Mouse (Mus musculus) thymus, postnatal 4 days (tissue): ENCODE measurements at regions not wholly inside any gene's neighbourhood (a gene's known extent, or its start where the extent isn't known, plus 50 kb on each side); places are given as distances from the start of the nearest gene placed in this dataset.
"Not testable (repeated sequence)": the region's sequence is repeated elsewhere in the genome, so short reads cannot be mapped to it uniquely, and the experiment has no call there.

Experiments used
- DNase-seq: peaks from one replicate; pipeline ENCODE4 v3.0.0; 2021

DNA sequence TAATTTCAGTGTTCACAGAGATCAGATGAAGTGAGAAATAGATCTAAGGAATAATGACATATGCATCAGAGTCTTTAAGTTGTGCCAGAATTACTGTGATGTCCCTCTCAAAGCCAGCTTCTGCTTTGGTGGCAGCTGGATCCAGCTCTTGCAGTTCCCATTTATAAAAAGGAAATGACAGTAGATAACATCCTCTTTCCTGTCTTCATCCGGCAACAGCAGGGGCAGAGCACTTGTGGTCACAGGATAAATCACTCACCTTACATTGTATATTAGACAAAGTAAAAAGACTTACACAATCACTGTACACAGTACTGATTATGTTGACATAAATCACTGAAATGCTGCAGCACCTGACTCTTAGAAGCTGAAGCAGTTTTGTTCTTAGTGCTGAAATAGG lies 1214.2 kb downstream of the Adam6a start:
- DNase-seq = not testable (repeated sequence)

DNA sequence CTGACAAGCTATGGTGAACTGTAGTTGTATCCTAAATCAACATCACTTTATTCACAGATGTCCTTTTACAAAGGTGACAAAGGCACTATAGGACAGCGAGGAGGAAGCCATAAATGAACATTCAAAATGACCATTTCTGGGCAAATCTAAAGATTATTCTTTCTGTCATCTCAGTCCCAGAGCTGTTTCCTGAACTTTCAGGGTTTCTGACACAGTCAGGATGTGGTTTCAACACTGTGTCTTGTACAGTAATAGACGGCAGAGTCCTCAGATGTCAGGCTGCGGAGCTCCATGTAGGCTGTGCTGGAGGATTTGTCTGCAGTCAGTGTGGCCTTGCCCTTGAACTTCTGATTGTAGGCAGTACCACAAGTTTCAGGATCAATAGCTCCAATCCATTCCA lies 1220.5 kb downstream of the Adam6a start:
- DNase-seq = not testable (repeated sequence)

DNA sequence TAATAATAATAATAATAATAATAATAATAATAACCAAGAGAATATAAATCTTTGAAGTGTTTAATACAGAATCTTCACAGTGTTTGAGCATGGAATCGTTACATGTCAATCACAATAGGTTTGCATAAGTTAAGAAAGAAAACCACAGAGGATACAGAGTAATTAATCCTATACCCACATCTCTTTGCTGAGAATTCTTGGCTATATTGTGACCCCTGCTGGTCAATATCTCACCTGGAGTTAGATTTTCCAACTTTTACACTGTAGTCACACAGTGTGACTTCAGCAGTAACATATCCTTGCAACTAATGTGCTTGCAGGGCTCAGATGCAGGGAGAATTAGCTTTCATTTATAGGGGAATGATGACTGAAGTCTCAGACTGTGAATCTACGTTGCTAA lies 1231.7 kb downstream of the Adam6a start:
- DNase-seq = not testable (repeated sequence)

DNA sequence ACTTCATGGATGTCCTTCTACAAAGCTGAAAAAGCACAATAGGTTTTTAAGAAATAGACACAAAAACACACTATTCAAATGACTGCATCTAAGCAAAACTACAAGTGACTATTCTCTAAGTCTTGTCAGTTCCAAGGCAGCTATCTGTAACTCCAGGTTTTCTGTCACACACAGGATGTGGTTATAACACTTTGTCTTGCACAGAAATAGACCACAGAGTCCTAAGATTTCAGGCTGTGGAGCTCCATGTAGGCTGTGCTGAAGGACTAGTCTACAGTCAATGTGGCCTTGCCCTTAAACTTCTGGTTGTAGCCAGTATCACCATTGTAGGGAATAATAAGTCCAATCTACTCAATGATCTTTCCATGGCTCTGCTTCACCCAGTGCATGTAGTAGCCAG lies 1243.1 kb upstream of the Zfp386 start:
- no peak for DNase-seq

DNA sequence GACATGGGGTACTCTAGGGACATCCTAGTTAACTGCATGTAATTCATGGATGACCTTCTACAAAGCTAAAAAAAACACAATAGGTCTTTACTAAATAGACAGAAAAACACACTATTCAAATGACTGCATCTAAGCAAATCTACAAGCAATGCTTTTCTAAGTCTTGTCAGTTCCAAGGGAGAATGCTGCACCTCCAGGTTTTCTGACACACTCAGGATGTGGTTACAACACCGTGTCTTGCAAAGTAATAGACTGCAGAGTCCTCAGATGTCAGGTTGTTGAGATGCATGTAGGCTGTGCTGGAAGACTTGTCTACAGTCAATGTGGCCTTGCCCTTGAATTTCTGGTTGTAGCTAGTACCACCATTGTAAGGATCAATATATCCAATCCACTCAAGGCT lies 1238.3 kb upstream of the Zfp386 start:
- no peak for DNase-seq

DNA sequence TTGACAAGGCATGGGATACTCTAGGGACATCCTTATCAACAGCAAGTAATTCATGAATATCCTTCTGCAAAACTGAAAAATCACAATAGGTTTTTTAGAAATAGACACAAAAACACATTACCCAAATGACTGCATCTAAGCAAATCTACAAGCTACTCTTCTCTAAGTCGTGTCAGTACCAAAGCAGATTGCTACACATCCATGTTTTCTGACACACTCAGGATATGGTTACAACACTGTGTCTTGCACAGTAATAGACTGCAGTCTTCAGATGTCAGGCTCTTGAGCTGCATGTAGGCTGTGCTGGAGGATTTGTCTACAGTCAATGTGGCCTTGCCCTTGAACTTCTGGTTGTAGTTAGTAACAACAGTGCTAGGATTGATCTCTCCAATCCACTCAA lies 1230.7 kb upstream of the Zfp386 start:
- not testable (repeated sequence) for DNase-seq

DNA sequence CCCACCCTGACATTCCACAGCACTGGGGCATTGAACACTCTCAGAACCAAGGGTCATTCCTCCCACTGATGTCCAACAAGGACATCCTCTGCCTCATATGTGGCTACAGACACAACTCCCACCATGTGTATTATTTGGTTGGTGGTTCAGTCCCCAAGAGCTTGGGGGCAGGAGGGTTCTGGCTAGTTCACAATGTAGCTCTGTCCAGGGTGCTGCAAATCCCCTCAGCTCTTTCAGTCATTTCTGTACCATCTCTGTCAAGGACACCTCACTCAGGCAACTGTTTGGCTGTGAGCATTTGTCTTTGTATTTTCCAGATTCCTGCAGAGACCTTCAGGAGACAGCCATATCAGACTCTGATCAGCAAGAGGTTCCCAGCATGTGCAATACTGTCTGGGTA lies 1214.6 kb upstream of the Zfp386 start:
- DNase-seq = peak; percentile 13
